Mouse (Mus musculus): ENCODE results near the gene Shank2. TPM values are rescaled to one million over a fixed set of nuclear protein-coding genes. Genes with fewer than 3 reads are reported as not detected.

Shank2 gene
- polyA plus RNA-seq, 1 experiment from 2014 or later = 2.7 TPM

GRCm38 (mm10) chr7:144402492-144402891, 400.8 kb downstream of the Shank2 start:
- H3K27ac ChIP-seq (ENCODE audit: low read depth, low read length) = no peak overlapping the region
- DNase-seq (ENCODE audit: low spot score) = no peak
- H3K36me3 ChIP-seq (ENCODE audit: control insufficient read depth, insufficient read depth, low read length) = no peaks in the 10 kb centered on the region
- no peak overlapping the region for H3K4me2 ChIP-seq (replicated peaks; ENCODE audit: low read depth, low read length)
- H3K9ac ChIP-seq (ENCODE audit: low read depth, low read length) = no peak overlapping the region
- no peak for ATAC-seq (ENCODE audit: low FRiP score)
- no peaks in the 10 kb centered on the region for H3K9me3 ChIP-seq (ENCODE audit: control insufficient read depth, low read length)
- no peak overlapping the region for H3K4me3 ChIP-seq (ENCODE audit: low read depth, low read length)
- 75% methylated on average over 4 of the region's 4 CpGs for WGBS
- no peaks in the 10 kb centered on the region for H3K4me1 ChIP-seq (replicated peaks; ENCODE audit: control insufficient read depth, insufficient read depth, low read length)
- no peaks in the 10 kb centered on the region for H3K27me3 ChIP-seq (ENCODE audit: control insufficient read depth, insufficient read depth, low read length)

DNA sequence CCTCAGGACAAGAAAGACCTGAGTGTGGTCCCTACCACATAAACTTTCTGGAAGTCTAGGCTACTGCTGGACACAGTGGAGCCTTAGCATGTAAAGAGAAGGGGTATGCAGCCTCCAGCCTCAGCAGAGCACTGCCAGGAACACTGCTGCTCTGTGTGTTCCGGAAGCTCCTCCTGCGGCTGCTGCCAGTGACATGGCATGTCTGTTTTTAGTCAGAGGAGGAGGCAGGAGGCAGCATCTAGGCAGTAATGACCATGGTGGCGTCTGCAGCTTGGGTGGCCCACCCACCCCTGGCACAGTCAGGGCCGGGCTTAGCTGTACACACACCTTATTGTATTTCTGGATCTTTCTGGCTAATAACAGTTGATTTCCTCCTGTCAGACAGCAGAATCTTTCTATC, 405.9 kb downstream of the Shank2 start:
- Histone ChIP-seq H3K4me2 (replicated peaks; ENCODE audit: low read depth, low read length) (no peak overlapping the region), H3K27me3 (ENCODE audit: control insufficient read depth, insufficient read depth, low read length) (no peaks in the 10 kb centered on the region), H3K9me3 (ENCODE audit: control insufficient read depth, low read length) (no peaks in the 10 kb centered on the region), H3K4me3 (ENCODE audit: low read depth, low read length) (no peak overlapping the region), H3K36me3 (ENCODE audit: control insufficient read depth, insufficient read depth, low read length) (no peaks in the 10 kb centered on the region), H3K9ac (ENCODE audit: low read depth, low read length) (no peak overlapping the region), H3K4me1 (replicated peaks; ENCODE audit: control insufficient read depth, insufficient read depth, low read length) (no peaks in the 10 kb centered on the region), H3K27ac (ENCODE audit: low read depth, low read length) (no peak overlapping the region)
- ATAC-seq (ENCODE audit: low FRiP score) (no peak), DNase-seq (ENCODE audit: low spot score) (no peak)
- 71% methylated on average over 4 of the region's 4 CpGs for WGBS

DNA sequence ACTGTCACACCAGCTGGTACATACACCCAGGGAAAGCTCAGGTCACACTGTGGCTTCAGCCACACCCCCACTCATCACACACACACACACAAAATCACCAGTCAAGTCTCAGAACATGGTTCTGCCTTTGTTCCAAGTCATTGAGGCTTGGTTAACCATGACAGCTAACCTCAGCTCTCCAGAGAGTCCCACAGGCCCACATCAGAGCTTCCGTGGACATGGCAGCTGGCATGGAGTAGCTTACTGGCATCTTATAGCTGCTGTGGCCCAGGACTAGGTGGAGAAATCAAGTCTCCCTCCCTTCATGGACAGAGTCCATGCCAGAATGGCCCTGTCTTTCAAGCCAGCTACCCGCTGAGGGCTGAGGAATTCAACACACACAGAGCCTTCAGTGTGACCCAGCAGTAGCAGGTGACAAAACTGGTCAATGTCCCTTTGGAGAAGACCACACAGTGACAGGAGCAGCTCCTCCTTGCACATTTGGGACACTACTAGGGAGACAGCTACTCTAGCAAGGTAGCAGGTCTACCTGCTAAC, 406.8 kb downstream of the Shank2 start:
- Histone ChIP-seq H3K27ac (ENCODE audit: low read depth, low read length) (no peak overlapping the region), H3K4me3 (ENCODE audit: low read depth, low read length) (no peak overlapping the region), H3K4me2 (replicated peaks; ENCODE audit: low read depth, low read length) (no peak overlapping the region), H3K36me3 (ENCODE audit: control insufficient read depth, insufficient read depth, low read length) (no peaks in the 10 kb centered on the region), H3K9me3 (ENCODE audit: control insufficient read depth, low read length) (no peaks in the 10 kb centered on the region), H3K4me1 (replicated peaks; ENCODE audit: control insufficient read depth, insufficient read depth, low read length) (no peaks in the 10 kb centered on the region), H3K9ac (ENCODE audit: low read depth, low read length) (no peak overlapping the region), H3K27me3 (ENCODE audit: control insufficient read depth, insufficient read depth, low read length) (no peaks in the 10 kb centered on the region)
- DNase-seq (ENCODE audit: low spot score) (no peak), ATAC-seq (ENCODE audit: low FRiP score) (no peak)
- WGBS = 75% methylated on average over 2 of the region's 2 CpGs

GRCm38 (mm10) chr7:144409682-144410081, 408.0 kb downstream of the Shank2 start:
- 80% methylated on average over 18 of the region's 18 CpGs for WGBS
- H3K9ac ChIP-seq (ENCODE audit: low read depth, low read length) = no peak overlapping the region
- no peaks in the 10 kb centered on the region for H3K36me3 ChIP-seq (ENCODE audit: control insufficient read depth, insufficient read depth, low read length)
- ATAC-seq (ENCODE audit: low FRiP score) (no peak), DNase-seq (ENCODE audit: low spot score) (no peak)
- H3K27me3 ChIP-seq (ENCODE audit: control insufficient read depth, insufficient read depth, low read length) = no peaks in the 10 kb centered on the region
- no peak overlapping the region for H3K4me2 ChIP-seq (replicated peaks; ENCODE audit: low read depth, low read length)
- no peaks in the 10 kb centered on the region for H3K9me3 ChIP-seq (ENCODE audit: control insufficient read depth, low read length)
- H3K27ac ChIP-seq (ENCODE audit: low read depth, low read length) = no peak overlapping the region
- no peaks in the 10 kb centered on the region for H3K4me1 ChIP-seq (replicated peaks; ENCODE audit: control insufficient read depth, insufficient read depth, low read length)
- no peak overlapping the region for H3K4me3 ChIP-seq (ENCODE audit: low read depth, low read length)

DNA sequence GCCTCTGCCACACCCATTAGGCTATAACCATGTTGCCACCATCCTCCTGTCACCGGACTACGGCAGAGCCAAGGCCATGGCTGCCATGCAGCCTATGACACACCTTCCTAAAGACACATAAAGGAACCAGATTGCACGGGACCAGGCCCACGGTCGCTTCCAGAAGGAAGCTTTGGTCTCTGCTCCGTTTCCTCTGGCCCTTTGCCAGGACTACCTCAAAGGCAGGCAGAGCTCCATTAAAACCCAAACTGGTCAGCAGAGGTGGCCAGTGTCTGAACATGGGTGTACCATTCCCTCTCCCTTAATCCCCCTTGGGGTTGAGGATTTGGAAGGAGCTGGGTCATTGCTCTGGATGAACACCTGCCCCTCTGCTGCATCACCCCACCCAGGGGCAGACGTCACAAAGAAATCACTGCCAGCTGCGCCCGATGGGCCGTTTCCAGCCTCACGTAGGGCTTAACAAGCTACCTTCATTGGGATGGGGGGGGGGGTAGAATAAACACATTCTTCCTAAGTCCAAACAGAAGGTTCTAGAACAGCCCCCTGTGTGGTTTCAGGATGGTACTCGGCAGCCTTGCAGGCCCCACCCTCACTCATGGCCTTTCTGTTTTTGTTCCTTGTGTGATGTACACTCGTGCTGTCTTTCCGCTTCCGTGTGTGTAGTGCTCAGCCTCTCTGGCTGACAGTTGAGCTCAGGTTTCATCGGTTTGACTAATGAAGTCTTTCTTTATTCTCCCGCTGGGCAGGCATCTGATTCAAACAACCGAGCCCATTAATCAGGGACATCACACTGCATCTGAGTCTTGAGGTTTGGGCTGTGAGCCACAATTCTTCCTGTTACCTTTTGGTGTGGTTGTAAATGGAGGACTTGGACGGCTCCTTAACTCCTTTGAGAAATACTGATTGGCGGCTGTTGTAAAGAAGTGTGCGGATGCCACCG, 410.5 kb downstream of the Shank2 start:
- no peaks in the 10 kb centered on the region for H3K9me3 ChIP-seq (ENCODE audit: control insufficient read depth, low read length)
- H3K4me2 ChIP-seq (replicated peaks; ENCODE audit: low read depth, low read length) = no peak overlapping the region
- H3K27ac ChIP-seq (ENCODE audit: low read depth, low read length) = peak overlapping the region; percentile 56
- no peaks in the 10 kb centered on the region for H3K27me3 ChIP-seq (ENCODE audit: control insufficient read depth, insufficient read depth, low read length)
- WGBS = 60% methylated on average over 22 of the region's 22 CpGs
- peak; percentile 23 for DNase-seq (ENCODE audit: low spot score)
- peak; percentile 23; the same call in 1 of the 2 replicates for ATAC-seq (ENCODE audit: low FRiP score)
- H3K4me3 ChIP-seq (ENCODE audit: low read depth, low read length) = no peak overlapping the region
- no peaks in the 10 kb centered on the region for H3K36me3 ChIP-seq (ENCODE audit: control insufficient read depth, insufficient read depth, low read length)
- no peak overlapping the region for H3K9ac ChIP-seq (ENCODE audit: low read depth, low read length)
- H3K4me1 ChIP-seq (replicated peaks; ENCODE audit: control insufficient read depth, insufficient read depth, low read length) = 0 out of 2 replicates have a peak, but pooled peaks cover 2% of the 10 kb centered on the region

GRCm38 (mm10) chr7:144414632-144415031, 412.9 kb downstream of the Shank2 start:
- DNase-seq (ENCODE audit: low spot score) (no peak), ATAC-seq (ENCODE audit: low FRiP score) (no peak)
- no peak overlapping the region for H3K27ac ChIP-seq (ENCODE audit: low read depth, low read length)
- no peaks in the 10 kb centered on the region for H3K27me3 ChIP-seq (ENCODE audit: control insufficient read depth, insufficient read depth, low read length)
- H3K9ac ChIP-seq (ENCODE audit: low read depth, low read length) = no peak overlapping the region
- H3K4me1 ChIP-seq (replicated peaks; ENCODE audit: control insufficient read depth, insufficient read depth, low read length) = peaks cover 2% of the 10 kb centered on the region; the same call in 1 of the 2 replicates
- H3K36me3 ChIP-seq (ENCODE audit: control insufficient read depth, insufficient read depth, low read length) = no peaks in the 10 kb centered on the region
- 93% methylated on average over 5 of the region's 5 CpGs for WGBS
- no peak overlapping the region for H3K4me2 ChIP-seq (replicated peaks; ENCODE audit: low read depth, low read length)
- H3K9me3 ChIP-seq (ENCODE audit: control insufficient read depth, low read length) = no peaks in the 10 kb centered on the region
- no peak overlapping the region for H3K4me3 ChIP-seq (ENCODE audit: low read depth, low read length)

GRCm38 (mm10) chr7:144415795-144416194, 414.1 kb downstream of the Shank2 start:
- no peaks in the 10 kb centered on the region for H3K27me3 ChIP-seq (ENCODE audit: control insufficient read depth, insufficient read depth, low read length)
- no peaks in the 10 kb centered on the region for H3K36me3 ChIP-seq (ENCODE audit: control insufficient read depth, insufficient read depth, low read length)
- H3K4me2 ChIP-seq (replicated peaks; ENCODE audit: low read depth, low read length) = no peak overlapping the region
- no peak for ATAC-seq (ENCODE audit: low FRiP score)
- peaks cover 2% of the 10 kb centered on the region; the same call in 1 of the 2 replicates for H3K4me1 ChIP-seq (replicated peaks; ENCODE audit: control insufficient read depth, insufficient read depth, low read length)
- no peak overlapping the region for H3K9ac ChIP-seq (ENCODE audit: low read depth, low read length)
- no peak overlapping the region for H3K4me3 ChIP-seq (ENCODE audit: low read depth, low read length)
- WGBS = 85% methylated on average over 4 of the region's 4 CpGs
- DNase-seq (ENCODE audit: low spot score) = no peak
- no peaks in the 10 kb centered on the region for H3K9me3 ChIP-seq (ENCODE audit: control insufficient read depth, low read length)
- no peak overlapping the region for H3K27ac ChIP-seq (ENCODE audit: low read depth, low read length)

GRCm38 (mm10) chr7:144417234-144417633, 415.5 kb downstream of the Shank2 start:
- Histone ChIP-seq H3K27ac (ENCODE audit: low read depth, low read length) (no peak overlapping the region), H3K4me1 (replicated peaks; ENCODE audit: control insufficient read depth, insufficient read depth, low read length) (peaks cover 2% of the 10 kb centered on the region; the same call in 1 of the 2 replicates), H3K36me3 (ENCODE audit: control insufficient read depth, insufficient read depth, low read length) (no peaks in the 10 kb centered on the region), H3K9ac (ENCODE audit: low read depth, low read length) (no peak overlapping the region), H3K4me3 (ENCODE audit: low read depth, low read length) (no peak overlapping the region), H3K9me3 (ENCODE audit: control insufficient read depth, low read length) (no peaks in the 10 kb centered on the region), H3K4me2 (replicated peaks; ENCODE audit: low read depth, low read length) (no peak overlapping the region), H3K27me3 (ENCODE audit: control insufficient read depth, insufficient read depth, low read length) (no peaks in the 10 kb centered on the region)
- ATAC-seq (ENCODE audit: low FRiP score) = no peak
- no peak for DNase-seq (ENCODE audit: low spot score)
- 83% methylated on average over 2 of the region's 2 CpGs for WGBS

Measured in hindbrain, embryonic 11.5 days (tissue).